Mouse (Mus musculus): ENCODE results near the gene Fuk.
"Not testable (repeated sequence)": the region's sequence is repeated elsewhere in the genome, so short reads cannot be mapped to it uniquely, and the experiment has no call there.

Gene Fuk

DNA sequence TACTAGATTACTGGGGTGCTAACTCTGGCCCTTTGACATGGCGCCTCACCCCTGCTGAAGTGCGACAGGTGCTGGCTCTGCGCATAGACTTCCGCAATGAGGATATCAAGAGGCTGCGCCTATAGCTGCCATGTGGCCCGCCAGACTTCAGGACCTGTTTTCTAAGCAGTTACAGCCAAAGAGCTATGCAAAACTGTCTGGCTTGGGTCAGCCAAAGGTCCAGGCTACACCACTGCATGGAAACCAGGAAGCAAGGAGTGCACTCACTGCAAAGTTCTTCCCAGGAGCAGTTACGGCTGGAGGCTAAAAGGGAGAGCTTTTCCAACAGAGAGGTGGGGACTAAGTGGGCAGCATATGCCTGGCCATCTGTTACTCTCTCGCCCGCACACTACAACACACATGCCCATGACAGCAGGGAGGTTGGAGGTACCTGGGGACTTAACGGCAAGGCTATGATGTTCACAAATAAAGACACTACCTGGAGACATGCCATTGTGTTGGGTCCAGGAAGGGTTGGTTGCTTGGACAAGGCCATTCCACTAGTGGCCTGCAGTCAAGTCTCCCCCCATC is 20.5 kb downstream of the Fuk start:
- DNase-seq (ENCODE audit: low spot score in 2 of 2), result peak; percentile 50 to 53

DNA sequence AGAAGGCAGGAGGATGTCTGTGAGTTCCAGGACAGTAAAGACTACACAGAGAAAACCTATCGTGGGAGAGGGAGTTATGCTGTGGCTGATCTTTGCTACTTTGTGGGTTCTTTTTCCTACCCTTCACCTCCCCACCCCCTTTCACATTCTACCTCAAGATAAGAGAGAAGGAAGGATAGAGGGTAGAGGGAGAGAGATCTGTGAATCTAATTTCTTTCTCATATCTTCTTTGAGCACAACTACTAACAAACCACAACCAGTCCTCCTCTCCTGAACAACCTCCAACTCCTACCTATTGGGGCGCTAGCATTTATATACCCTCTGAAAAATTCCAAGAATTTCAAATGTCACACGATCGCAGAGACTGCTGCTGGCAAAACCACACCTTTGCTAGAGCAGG is 24.4 kb downstream of the Fuk start:
- no peak for DNase-seq (ENCODE audit: low spot score in 2 of 2)

DNA sequence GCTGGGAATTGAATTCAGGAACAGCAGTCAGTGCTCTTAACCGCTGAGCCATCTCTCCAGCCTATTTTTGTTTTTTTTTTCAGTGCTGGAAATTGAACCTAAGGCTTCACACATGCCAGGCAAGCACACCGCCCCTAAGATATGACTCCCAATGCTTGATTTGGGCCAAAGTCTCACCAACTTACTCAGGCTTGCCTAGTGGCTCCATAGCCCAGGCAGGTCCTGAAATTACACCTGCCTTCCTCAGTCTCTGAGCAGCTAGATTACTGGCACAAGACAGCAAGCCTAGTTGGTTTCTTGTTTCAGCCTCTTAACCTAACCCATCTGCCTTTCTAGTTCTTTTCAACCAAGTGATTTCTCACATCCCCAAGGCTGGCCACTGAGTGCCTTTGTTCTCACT is 31.8 kb downstream of the Fuk start:
- no peak for DNase-seq (ENCODE audit: low spot score in 2 of 2)

DNA sequence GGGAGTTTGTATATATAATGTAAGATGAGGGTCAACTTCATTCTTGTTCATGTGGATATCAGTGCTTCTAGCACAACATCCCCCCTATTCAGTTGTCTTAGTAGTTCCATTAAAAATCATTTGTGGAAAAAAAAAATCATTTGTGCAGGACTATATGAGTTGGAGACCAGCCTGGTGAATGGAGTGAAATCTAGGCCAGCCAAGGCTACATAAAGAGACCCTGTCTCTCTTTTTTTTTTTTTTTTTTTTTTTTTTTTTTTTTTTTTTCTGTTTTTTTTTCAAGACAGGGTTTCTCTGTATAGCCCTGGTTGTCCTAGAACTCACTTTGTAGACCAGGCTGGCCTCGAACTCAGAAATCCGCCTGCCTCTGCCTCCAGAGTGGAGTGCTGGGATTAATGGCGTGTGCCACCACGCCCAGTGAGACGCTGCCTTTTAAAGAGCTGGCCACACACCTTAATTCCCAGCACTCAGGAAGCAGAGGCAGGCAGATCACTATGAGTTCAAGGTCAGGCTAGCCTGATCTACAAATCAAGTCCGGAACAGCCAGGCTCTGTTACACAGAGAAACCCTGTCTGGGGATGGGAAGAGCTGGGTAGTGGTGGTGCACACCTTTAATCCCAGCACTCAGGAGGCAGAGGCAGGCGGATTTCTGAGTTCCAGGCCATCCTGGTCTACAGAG is 40.8 kb downstream of the Fuk start:
- DNase-seq (ENCODE audit: low spot score in 2 of 2), result not testable (repeated sequence)

DNA sequence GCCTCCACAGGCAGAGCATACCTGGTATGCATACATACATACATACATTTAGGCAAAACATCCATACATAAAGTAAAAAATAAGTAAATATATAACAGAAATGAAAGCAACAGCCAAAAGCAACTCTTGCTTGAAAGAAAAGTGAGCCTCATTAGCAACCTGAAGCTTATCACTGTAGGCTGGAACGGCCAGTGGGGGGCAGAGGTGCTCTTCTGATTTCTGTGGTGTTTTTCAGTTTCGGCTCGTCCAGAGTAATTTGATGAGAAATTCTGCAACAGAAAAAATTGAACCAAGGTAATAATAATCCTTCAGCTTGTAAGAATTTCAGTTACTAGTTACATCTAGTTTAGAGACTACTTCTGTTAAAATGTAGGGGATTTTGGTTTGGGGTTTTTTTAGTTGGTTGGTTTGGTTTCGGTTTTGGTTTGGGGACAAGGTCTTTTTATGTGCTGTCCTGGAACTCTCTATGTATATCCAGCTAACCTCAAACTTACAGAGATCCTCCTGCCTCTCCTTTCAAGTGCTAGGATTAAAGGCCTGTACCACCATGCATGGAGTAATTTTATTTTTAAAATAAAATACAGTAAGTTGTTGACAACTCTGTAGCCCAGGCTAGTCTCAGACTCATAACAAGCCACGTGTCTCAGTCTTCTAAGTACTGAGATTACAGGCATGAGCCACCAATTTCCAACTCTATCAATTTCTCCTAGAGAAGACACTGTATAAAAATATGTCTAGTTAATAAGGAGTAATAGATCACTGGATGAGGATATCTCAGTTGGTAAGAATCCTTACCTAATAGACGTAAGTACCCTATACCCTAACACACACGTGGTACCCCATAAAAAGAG is 42.4 kb downstream of the Fuk start:
- no peak for DNase-seq (ENCODE audit: low spot score in 2 of 2)

DNA sequence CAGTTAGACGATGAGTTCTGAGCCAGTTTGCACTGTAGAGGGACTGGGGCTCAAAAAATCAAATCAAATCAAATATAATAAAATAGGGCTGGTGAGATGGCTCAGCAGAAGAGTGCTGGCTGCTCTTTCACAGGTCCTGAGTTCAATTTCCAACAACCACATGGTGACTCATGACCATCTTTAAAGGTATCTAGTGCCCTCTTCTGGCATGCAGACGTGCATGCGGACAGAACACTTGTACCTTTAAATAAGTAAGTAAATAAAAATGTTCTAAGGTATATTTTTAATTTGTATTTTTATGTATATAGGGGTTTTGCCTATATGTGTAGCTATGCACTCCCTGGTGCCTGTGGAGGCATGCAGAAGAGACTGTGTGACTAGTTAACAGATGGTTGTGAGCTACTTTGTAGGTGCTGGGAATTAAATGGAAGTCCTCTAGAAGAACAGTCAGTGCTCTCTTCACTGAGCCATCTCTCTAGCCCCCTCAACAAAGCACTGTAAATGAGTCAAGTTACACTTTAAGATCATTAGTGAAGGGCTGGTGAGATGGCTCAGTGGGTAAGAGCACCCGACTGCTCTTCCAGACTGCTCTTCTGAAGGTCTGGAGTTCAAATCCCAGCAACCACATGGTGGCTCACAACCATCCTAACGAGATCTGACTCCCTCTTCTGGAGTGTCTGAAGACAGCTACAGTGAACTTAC is 45.4 kb downstream of the Fuk start:
- DNase-seq (ENCODE audit: low spot score in 2 of 2), result no peak

DNA sequence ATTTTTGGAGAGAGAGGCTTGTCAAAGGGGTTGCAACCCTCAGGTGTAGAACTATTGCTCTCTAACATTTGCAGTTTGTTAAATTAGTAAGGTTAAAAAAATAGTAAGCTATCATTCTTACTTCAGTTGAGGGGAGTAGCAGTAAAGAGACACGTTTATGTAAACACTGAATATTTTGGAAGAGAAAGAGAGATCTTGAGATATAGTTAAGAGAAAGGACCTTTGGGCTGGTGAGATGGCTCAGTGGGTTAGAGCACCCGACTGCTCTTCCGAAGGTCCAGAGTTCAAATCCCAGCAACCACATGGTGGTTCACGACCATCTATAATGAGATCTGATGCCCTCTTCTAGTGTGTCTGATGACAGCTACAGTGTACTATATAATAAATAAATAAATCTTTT is 46.2 kb downstream of the Fuk start:
- not testable (repeated sequence) for DNase-seq (ENCODE audit: low spot score in 2 of 2)

DNA sequence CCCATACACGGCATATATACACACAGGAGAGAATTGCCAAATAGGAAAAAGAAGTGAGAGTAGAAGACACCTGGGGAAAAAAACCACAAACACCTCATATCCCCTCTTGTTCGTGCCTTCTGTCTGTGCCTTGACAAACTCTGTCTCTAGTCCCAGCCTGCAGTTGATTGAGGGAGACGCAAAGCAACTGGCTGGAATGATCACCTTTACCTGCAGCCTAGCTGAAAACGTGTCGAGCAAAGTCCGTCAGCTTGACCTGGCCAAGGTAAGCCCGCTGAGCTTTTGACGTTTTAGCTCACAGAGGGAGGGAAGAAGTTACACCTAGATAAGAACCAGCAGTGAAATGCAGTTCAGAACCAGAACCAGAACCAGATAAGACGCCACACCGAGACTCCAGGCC is 51.1 kb downstream of the Fuk start:
- DNase-seq (ENCODE audit: low spot score in 2 of 2), result no peak

DNA sequence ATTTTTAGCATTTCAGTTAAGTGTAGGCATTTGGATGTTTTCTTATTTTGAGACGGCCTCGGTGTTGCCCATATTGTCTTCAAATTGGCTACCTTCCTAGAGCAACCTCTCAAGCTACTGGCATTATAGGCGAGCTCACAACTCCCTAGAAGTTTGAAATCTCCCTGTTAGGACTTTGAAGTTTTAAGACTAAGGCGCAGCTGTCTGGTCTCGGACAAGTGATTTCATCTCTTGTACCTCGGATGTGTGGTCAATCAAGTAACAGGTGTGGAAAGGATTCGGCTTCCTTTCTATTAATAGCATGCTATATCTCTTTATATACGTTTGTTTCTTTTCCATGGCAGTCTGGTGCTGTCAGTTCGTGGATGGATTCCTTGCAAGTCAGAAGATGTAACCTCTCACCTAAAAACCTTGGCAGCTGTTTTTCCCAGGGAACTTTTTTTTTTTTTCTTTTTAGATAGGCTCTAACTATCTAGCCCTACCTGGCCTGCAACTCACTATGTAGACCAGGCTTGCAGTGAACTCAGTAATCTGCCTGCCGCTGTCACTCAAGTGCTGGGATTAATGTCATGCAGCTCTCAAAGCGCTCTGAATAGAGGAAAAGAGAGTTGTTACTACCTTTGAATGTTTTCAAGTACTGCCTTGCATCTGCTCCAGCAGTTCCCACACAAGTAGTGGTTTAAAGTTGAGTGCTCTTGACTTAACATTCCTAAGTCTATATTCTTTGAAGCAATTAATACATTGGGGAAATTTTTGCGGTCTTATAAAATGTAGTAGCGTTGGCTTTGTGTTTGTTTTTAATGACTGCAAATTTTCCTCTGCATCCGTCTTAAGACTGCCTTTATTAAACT is 54.4 kb downstream of the Fuk start:
- no peak for DNase-seq (ENCODE audit: low spot score in 2 of 2)

DNA sequence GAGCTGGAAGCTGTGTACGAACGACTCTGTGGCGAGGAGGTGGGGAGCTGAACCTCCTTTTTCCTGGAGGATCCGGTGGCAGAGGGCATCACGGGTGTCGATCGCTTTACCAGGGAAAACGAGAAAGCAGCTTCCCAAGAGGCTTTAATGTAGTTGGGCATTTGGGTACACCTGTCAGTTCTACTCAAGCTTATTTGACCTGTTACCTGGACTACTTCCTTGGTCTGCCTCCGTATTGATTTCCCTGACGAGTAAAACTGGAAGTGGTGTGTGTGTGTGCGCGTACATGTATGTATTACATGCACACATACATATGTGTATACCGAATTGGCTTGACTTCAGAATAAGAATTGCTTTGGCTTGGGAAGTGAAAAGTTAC is 55.1 kb downstream of the Fuk start:
- no peak for DNase-seq (ENCODE audit: low spot score in 2 of 2)

DNA sequence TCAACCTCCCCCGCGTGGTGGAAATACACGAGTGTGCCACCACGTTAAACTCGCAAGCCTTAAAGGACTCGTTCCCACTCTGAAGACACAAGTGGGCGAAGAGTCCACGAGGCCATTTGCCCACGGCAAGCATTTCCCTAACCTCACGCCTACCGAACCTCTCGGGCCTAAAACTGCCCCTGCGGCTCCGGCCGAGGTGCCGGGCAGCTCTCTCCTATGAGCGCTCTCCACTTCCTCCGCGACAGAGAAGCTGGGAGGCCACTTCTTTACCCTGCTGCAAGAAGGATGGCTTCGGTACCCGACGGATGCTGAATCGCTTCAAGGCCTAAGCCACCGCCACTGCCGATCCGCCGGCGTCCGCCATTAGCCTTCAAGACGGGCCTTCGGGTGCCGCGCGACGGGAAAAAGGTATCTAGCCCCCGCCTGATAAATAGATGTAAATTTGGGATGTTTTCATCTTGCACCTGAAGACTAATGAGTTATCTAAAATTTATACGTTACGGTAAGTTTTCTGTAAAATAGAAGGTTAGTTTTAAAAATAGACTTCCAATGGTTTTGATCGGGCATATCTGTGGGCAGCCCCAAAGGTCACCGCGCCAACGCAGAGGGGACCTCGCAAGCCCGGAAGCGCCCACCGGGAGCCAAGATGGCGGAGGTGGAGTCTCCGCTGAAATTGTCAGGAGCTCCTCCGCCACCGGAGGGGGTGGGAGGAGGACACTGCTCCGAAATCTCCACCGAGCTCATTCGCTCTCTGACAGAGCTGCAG is 55.7 kb downstream of the Fuk start, which contains the start of the genes Cog4 and Sf3b3:
TSS of gene Cog4 (plus strand) at position 196 of the 766 bp plus-strand sequence.
TSS of gene Sf3b3 (minus strand) at position 383 of the 766 bp plus-strand sequence.
- peak; percentile 83 to 86 for DNase-seq (ENCODE audit: low spot score in 2 of 2)

DNA sequence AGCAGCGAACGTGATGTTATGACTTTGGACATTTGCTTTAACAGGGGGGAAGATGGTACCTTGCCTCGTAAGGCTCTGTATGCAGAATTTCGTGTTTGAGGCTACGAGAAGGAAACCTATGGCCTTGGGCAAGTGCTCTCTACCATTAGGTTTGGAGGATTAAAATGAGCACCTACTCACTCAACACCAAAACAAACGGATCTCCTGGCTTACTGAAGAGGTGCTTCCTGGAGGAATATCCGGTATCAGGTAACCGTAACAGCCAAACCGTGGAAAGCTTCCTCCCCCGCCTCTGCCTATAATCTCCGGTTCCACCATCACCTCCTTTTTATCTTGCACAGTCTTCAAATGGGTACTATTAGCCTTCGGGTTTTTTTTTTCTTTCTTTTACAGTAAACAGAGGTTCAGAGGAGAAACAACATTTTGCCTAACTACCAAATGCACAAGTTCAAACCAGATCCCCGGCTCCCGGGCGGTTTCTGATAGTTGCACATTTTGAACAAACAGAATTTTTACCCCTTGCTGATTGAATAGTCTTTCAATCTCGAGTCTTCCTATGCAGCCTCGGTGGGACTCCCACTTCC is 56.4 kb downstream of the Fuk start:
- DNase-seq (ENCODE audit: low spot score in 2 of 2), result no peak

DNA sequence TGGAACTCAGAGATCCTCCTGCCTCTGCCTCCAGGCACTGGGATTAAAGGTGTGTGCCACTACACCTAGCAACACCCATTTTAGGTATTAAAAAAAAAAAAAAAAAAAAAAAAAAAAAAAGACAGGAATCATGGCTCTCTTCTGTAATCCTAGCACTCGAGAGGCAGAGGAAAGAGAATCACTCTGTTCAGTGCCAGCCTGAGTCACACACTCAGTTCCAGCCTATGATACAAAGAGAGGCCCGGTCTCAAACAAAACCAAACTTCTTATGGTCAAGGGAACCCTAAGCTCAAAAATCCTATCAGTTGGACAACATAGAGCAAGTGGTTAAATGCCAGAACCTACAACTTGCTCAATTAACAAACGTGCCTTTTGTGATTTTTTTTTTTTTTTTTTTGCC is 57.3 kb downstream of the Fuk start:
- no peak for DNase-seq (ENCODE audit: low spot score in 2 of 2)

DNA sequence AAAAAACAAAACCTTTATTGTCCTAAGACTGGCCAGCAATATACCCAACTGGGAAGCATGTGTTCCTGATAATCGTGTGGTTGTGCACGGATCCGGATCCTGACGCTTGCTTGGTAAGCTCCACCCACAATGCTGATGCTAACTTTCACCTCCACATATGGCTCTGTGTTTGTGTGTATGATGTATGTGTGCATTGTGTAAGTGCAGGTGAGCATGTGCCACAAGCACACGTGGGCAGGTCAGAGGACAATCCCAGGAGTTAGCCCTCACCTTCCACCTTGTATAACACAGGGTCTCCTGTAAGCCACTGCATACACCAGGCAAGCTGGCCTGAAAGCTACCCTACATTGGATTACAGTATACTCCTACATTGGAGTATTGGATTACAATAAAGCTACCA is 59.1 kb downstream of the Fuk start:
- no peak for DNase-seq (ENCODE audit: low spot score in 2 of 2)

DNA sequence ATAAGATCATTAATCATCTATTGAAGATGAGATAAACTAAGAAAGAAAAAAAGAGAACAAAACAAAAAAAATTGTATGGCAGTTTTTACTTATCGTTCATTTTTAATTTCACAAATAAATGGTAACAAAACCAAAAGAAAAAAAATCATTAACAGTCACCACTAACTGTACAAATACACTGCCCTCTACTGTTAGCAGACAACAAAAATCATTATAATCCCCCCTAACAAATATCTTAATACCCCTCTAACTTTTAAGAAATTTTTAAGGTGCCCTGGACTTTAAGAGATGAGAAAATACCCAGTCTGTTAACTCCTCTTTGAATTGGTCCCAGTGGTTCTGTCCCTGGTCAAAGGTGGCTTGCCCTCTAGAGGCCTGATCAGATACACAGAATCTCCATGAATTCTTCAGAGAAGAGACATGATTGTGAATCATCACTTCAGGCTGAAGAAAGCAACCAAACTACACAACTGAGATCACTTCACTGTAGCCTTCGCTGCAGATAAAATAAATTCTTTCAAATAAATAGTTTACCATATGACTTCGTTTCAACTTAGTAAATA is 60.2 kb downstream of the Fuk start:
- DNase-seq (ENCODE audit: low spot score in 2 of 2), result no peak
